Mouse (Mus musculus) R1 (cell line): Measurements from ENCODE around the gene Olfr594.
"Not testable (repeated sequence)": the region's sequence is repeated elsewhere in the genome, so short reads cannot be mapped to it uniquely, and the experiment has no call there.

Experiments used
- DNase-seq: peaks from one replicate; pipeline ENCODE4 v3.0.0-alpha.2; 2018; ENCODE audit warnings: low read depth, low spot score

The Olfr594 gene

GRCm38 (mm10) chr7:103216696-103217095 is at the start of gene Olfr594:
Olfr594 (plus strand) TSS chr7:103216996.
- no peak for DNase-seq

GRCm38 (mm10) chr7:103169697-103170096 is 47.1 kb upstream of the Olfr594 start:
- DNase-seq: no peak

GRCm38 (mm10) chr7:103178240-103178639 is 38.6 kb upstream of the Olfr594 start, which contains the start of gene Olfr591:
Olfr591 (minus strand) TSS chr7:103178340.
- no peak for DNase-seq

GRCm38 (mm10) chr7:103184503-103184902 is 32.3 kb upstream of the Olfr594 start, which contains the start of gene Olfr592:
Olfr592 (plus strand) TSS chr7:103184803.
- not testable (repeated sequence) for DNase-seq

GRCm38 (mm10) chr7:103211562-103211961 is 5.2 kb upstream of the Olfr594 start, which contains the start of gene Olfr593:
Olfr593 (plus strand) TSS chr7:103211862.
- DNase-seq: no peak

GRCm38 (mm10) chr7:103212050-103212449 is 4.7 kb upstream of the Olfr594 start:
- DNase-seq: not testable (repeated sequence)

- DNase-seq: not testable (repeated sequence)
These were observed 35.6 kb downstream of the Olfr594 start, which contains the start of gene Usp17ld for GRCm38 (mm10) chr7:103252405-103252804. Usp17ld (minus strand) TSS chr7:103252505.
